Mouse (Mus musculus) neutrophil, adult 5-6 weeks (primary cell): ENCODE results near the gene Vrk3. TPM values are rescaled to one million over a fixed set of nuclear protein-coding genes. Genes with fewer than 3 reads are reported as not detected.
"Not testable (repeated sequence)": the region's sequence is repeated elsewhere in the genome, so short reads cannot be mapped to it uniquely, and the experiment has no call there.

Experiments
- ATAC-seq: fragments of 151-379, 151-347 bp; 2 replicates; pipeline ENCODE4 v1.8.0; 2017; ENCODE audit warnings: mild to moderate bottlenecking, moderate TSS enrichment; ENCODE audit not compliant: insufficient number of reproducible peaks, poor library complexity, low FRiP score, severe bottlenecking; ENCODE audit errors: extremely low read depth
- total RNA-seq: library from RNA; stranded (forward); fragments of 200-1000 nt; gene quantifications from 2 replicates; pipeline ENCODE4 v1.2.3, GENCODE M21; 2017

The Vrk3 gene
- 49.1 and 52.8 TPM in 2 replicates for total RNA-seq

DNA sequence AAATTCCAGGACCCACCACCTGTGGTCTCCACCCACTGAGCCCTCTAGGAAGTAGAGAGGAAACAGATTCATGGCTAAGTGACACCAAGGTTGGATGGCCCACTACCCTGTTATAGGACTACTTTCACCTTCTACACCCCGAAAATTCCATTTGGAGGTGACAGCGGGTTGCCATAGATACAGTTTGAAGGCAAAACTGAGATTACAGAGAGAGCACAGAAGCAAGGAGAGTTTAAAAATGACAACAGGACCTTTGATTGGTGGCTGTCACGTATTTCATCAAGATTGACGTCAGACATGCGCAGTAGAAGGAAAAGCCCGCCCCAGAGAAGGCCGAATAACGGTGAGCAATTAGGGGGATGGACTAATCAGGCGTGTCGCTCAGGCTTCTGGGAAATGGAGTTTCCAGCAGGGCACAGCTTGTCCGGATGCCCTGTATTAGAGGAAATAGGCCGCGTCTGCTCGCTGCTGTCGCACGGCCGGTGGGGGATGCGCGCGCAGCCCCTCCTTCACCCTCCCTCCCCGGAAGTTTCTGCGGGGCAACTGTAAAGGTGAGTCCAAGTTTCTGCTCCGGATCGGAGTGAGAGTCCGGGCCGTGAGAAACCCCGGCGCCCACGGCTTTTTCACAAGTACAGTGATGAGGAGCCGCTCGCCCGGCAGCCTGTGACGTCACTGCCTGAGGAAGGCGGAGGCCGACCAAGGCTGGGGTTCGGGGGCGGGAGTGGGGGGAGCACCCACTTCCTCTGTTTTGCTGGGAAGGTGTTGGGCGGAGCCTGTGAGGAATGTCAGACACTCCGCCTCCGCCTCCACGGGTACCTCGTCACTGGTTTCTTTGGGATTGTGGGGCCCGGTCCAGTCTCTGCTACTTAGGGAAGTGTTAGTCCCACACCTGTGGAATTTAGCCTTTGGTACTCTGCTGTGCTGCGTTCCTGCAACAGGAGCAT is at the start of gene Vrk3:
Vrk3 (plus strand) TSS at position 313 of the 944 bp plus-strand sequence.
- peak; percentile 93 for ATAC-seq

DNA sequence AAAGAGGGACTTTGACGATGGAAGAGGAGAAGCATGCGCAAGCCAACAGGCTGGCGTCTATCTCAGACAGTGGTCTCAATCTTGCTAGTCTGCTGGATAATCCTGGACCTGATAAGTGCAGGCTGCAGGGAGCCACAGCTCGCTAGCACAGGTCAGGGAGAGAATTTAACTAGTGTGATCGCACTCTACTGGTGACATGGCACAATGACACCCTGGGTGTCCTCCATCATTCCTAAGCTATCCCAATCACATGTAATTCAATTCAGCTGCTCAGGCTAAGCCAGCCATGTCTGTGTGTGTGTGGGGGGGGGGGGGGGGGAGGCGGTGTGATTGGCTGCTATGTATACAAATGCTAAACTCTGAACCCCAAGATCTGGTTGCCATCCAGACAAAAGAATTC is 46.3 kb upstream of the Vrk3 start:
- ATAC-seq = 0 out of 2 replicates have a peak, but pooled peaks have one; percentile 9

DNA sequence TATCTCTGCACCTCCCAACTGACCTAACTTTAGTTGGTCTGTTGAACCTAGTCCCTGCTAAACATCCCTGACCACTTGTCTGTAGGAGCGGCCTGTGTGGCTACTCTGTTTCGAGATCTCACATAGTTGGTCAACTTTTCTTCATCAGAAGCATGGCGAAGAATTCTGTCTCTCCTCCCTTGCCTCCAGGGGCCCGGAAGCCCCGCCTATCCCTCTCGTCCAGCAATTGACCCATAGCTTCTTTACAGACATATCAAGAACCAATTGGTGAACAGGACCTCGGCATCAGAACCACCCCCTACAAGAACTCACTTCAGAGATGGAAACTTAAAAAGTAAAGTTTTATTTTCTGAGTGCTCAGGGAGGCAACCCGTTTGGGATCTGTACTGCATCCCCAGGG is 45.2 kb upstream of the Vrk3 start:
- no peak for ATAC-seq

DNA sequence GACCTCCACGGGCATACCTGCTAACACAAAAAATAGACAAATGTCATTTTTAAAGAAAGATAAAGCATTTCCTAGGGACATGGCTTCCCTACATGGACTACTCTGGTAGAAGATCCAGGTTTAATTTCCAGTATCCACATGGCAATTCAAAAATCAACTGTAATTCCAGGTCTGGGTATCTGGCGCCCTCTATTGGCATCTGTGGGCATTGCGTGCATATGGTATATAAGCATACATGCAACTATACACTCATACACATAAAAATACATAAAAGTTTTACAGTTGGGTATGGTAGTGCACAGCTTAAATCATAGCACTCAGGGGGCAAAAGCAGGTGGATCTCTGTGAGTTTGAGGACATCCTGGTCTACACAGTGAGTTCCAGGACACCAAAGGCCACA is 43.9 kb upstream of the Vrk3 start:
- ATAC-seq = no peak

DNA sequence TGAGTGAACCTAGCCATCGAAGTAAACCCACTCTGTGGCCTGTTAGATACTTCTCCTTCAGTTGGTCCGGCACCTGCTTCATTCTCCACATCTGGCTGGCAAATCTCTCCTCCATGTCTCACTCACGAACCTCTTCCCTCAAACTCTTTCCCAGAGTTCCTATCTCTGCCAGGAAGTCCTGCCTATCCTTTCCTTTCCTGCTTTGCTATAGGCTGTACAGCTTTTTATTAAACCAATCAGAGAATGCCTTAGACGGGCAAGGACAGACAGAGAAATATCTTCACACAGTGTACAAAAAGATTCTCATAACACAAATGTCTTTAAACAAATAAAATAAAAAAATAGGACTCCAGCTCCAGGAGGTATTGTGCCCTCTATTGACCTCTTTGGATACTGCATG is 43.1 kb upstream of the Vrk3 start:
- no peak for ATAC-seq

DNA sequence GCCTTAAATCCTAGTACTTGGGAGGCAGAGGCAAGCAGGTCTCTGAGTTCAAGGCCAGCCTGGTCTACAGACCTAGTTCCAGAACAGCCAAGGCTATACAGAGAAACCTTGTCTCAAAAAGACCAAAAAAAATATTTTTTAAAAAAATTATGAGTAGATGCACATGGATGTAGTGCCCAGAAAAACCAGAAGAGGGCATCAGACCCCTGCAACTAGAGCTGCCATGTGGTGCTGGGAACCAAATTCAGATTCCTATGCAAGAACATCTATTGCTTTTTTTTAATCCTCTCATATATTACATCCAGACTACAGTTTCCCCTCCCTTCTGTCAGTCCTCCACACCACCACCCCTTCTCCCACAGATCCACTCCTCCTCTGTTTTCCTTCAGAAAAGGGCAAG is 41.9 kb upstream of the Vrk3 start:
- ATAC-seq = no peak

DNA sequence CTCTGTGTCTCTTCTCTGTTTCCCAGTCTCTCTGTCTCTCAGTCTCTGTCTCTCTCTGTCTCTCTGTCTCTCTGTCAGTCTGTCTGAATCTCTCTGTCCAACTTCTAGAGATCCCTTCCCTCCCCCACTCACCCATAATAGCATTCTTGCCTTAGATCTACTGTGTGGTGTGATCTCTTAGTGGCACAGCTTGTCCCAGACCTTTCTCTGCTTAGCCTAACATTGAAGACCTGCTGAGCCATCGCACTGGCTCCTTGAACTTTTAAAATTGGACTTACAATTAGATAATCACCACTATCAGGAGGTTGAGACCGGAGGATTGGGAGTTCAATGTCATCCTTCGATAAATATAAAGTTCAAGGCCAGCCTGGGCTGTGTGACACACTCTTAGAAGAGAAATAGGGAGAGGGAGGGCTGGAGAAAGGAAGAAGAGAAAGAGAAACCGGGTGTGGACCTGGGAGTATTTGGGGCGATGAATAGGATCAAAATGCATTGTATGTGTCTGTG is 41.0 kb upstream of the Vrk3 start:
- no peak for ATAC-seq

DNA sequence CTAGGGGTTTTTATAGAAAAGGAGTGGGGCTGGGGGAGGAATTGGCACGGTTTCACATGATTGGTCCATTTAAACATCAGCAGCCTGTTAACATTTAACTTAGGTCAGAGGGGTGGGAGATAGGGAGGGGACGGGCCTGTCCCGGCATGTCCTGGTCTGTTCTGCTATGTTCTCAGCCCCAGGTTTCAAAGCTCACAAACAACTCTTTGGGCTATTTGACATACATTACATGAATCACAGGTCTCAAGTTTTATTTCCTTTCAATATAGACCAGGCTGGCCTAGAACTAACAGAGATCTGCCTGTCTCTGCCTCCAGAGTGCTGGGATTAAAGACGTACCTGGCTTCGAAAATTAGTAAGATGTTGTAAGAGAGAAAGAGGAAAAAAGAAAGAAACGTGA is 40.1 kb upstream of the Vrk3 start:
- not testable (repeated sequence) for ATAC-seq

DNA sequence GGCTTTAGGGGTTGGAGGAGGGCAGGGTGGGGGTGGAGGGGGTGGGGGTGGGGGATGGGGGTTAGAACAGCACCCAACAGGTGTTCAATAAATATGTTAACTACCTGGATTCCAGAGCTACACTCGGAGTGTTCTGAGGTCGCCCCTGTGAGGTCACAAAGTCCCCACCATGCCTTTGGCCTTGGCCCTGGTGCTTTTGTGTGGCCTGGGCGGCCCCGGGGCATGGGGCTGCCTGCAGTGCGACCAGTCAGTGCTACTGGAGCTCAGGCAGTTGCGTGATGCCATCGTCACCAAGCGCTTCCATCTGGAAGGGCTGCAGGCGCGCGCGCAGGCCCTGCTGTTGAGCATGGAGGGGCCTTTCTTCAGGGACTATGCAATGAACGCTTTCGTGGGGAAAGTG is 39.6 kb upstream of the Vrk3 start, which contains the start of gene Izumo2:
Izumo2 (plus strand) TSS at position 169 of the 400 bp plus-strand sequence.
- no peak for ATAC-seq

DNA sequence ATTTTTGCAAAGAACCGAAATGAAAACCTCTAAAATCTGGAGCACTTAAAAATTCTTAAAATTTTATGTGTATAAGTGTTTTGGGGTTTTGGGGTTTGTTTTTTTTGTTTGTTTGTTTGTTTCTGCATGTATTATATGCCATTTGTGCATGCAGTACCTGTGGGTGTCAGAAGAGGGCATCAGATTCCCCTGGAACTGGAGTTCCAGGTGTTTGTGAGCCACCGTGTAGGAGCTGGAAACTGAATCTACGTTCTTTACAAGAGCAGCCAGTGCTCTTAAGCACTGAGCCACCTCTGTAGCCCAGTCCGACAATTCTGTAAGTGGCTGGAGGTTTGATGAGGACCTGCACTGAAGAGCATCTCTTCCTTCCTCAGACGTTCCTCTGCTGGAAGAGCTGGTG is 38.3 kb upstream of the Vrk3 start:
- no peak for ATAC-seq

DNA sequence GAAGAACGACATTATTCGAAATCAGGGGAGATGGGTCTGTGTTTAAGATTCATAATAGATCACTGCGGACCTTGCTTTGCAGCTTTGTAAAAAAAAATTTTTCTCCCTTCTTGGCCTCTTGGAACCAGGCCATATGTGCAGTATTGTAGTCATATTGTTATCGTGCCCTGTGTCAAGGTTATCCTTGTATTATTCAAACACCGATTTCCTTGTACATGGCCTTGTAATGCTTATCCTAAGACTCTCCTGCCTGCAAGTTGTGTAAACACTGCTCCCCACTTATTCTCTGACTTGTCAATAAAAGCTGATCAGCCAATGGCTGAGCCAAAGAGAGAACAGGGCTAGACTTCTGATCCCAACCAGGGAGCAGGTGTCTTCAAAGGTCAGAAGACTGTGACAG is 26.2 kb upstream of the Vrk3 start:
- ATAC-seq = no peak

DNA sequence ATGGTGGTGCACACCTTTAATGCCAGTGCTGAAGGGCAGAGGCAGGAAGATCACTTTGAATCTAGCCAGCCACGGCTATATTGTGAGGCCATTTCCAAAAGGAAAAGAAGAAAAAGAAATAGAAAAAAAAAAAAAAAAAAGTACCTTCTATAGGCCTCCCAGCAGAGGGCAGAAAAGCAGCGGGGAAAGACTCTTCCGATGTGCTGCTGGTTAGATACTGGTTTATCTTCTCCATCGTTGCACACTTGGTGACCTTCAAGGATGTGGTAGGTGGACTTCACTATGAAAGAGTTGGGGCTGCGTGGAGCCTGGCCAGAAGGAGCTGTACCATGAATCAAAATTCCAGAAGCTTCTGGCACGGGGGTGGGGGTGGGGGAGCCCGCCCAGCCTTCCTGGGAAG is 23.9 kb upstream of the Vrk3 start:
- no peak for ATAC-seq

DNA sequence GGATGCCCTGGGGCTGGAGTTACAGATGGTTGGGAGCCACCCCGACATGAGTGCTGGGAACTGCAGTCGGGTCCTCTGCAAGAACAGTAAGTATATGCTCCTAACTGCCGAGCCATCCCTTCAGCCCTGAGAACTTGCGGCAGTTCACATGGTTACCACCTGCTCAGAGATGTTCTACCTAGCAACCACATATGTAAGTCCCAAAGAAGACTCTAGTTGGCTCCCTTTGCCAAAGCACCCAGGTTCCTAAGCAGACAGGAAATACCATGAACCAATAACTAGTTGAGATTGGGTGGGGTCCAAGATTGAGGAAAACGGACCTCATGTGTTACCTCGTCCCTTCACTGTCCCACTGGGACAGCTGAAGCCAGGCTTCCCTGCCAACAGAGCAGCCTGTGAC is 21.9 kb upstream of the Vrk3 start:
- ATAC-seq = peak; percentile 90

DNA sequence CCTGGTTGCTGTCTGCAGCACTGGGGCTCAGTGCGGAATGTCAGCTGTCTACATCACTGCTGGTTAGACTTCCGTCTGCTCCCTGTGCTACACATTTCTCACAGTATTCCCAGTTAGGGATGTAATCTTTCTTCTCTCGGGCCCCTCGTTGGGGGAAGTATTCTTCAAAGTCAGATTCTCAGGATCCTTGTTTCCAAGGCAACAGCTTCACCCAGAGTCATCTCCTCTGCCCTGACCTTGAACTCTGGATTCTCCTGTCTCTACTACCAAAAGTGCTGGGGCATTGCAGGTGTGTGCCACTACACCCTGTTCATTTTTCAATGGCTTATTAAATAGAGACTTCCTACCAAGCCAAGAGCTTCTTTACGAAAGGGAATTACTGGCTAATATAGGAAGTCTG is 21.1 kb upstream of the Vrk3 start:
- no peak for ATAC-seq

DNA sequence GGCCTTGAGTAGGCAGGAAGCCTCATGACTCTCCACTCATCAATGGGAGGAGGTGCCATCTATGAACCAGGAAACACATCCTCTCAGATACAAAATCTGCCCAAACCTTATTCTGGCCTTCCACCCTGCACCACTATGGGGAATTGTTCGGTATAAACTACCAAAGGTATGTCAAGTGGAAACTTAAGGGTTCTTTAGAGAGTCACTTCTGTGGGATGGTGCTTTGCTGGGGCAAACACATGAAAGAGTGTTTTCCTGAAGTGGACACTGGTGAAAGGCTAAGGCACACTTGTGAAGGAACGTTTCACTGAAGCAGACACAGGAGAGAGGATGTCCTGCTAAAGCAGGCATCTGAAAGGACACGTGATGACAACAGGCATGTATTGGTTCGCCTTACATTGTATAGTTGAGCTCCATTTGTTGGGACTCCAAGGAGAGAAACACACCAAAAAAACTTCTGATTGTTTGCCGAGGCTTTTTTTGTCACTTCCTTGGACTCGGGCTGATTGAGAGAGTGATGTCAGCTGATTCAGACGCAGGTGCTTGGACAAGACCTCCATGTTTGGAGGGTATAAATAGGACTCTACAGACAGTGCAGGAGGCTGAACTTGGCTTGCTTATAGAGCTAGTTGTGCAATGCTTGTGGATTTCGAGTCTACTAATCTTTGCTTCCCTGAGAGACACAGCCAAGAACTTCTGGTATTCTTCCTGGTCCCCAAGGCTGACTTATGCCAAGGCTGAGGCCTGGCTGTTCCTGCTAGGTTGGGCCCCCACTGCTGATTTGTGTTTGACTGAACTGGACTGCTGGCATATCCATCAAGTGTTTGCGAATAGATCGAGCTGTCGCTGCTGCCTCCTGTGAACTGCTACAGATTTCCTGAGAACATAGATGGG is 19.9 kb upstream of the Vrk3 start:
- no peak for ATAC-seq

DNA sequence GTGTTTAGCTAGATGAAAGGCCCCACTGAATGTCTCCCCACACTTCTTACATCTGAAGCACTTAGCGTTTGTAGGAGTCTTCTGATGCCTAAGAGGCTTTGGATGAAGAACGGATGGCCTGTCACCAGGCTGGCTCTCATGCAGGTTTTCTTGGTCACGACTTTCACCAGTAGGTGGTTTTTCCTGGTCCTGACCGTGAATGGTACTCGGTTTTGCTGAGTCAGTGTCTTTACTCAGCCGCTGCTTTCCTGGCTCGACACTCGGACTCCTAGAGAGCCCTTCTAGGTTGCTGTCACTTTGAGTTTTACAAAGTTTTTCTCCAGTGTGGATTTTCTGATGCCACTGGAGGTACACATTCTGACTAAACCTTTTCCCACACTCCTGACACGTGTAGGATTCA is 14.5 kb upstream of the Vrk3 start:
- ATAC-seq = no peak

DNA sequence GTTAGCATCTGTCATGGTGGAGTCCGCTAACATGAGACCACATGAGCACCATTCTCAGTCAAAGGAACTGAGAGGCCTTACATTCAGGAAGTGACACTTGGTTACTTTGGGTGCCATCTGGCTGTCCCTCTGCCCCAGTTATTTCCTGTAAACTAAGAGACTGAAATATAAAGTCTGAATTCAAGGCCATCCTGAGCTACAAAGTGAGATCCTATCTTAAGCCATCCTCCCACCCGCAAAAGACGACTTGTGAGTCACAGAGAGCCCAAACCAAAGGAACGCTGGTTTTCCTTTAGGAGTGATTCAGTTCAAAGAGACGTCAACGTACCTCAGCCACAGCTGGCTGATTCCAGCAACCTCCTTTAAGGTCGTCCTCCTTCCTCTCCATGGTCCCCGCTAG is 6.9 kb upstream of the Vrk3 start:
- no peak for ATAC-seq

DNA sequence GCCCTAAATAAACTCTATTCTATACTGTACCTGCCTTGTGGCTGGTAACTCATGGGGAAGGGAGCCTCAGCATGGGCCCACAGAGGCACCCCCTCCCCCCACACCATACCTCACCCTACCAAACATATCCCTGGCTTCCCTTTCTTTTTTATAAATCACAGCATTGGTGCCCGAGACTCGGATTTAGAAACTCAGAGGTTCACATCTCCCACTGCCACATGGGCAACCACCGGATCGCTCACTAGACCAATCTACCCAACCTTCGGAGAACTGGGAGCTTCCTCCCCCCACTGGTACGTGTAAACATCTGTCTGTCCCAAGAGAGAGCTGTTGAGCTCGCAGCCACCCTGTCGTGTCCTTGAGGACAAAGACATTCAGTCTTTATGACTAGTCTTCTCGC is 3.9 kb upstream of the Vrk3 start:
- no peak for ATAC-seq

DNA sequence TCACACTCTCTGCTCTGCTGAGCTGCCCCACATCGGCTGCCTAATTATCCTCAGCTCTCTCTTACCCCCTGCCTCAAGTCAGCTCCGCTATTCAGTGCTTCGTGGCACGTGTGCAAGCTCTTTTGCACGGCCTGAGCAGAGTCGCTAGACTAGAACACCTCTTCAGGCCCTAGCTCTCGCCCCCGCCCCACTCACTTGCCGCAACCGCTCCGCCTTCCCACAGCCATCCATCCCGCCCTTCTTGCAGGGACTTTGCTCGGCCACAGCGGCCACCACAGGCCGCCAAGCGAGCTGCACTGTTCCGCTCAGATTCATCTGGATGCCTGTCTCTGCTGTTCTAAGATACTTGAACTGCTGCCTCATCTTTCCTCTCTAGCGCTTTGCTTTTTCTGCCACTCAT is 3.1 kb upstream of the Vrk3 start:
- ATAC-seq = peak; percentile 64

DNA sequence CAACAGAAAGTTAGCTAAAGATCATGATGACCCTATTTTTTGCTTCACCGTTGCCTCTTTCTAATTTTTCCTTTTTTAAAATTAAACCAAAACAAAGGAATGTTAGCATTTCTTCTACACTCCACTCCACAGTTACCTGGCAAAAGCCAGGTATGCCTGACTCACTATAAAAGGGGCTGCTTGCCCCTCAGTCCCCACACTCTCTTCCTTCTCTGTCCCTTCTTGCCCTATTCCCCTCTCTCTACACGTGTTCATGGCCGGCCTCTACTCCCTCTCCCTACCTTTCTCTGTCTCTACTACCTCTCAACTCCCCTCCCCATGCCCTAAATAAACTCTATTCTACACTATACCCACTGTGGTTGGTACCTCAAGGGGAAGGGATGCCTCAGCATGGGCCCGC is 1.1 kb upstream of the Vrk3 start:
- no peak for ATAC-seq
